Mouse (Mus musculus) lung, postnatal 0 days (tissue): ENCODE results near the gene Olfml3.

Source experiments
- CTCF ChIP-seq: IDR thresholded peaks from 2 replicates; pipeline ENCODE4 v1.5.1; 2016; ENCODE audit warnings: antibody characterized with exemption, mild to moderate bottlenecking
- EP300 ChIP-seq: IDR thresholded peaks from 2 replicates; pipeline ENCODE4 v1.6.1; 2016; ENCODE audit warnings: antibody characterized with exemption, mild to moderate bottlenecking, control low read depth

- TF ChIP-seq CTCF, result no peak
- no peak for TF ChIP-seq EP300
Measured at GRCm38 (mm10) chr3:103727813-103728326, 9.9 kb downstream of the Olfml3 start.
